Mouse (Mus musculus) hindbrain, embryonic 11.5 days (tissue): ENCODE results near the gene Mex3d. TPM values are rescaled to one million over a fixed set of nuclear protein-coding genes. Genes with fewer than 3 reads are reported as not detected.
A peak's percentile ranks its signal among the peaks of the same experiment; 100 is the strongest.

Source experiments
- ATAC-seq: fragments of 200-750 bp; cut with Nextera tagmentation; 2 replicates; pipeline ENCODE4 v1.8.0; 2017; ENCODE audit warnings: mild to moderate bottlenecking, moderate TSS enrichment, moderate library complexity; ENCODE audit not compliant: low FRiP score
- DNase-seq: peaks from one replicate; pipeline ENCODE4 v3.0.0-alpha.2; 2015; ENCODE audit warnings: low spot score
- H3K27ac ChIP-seq: fragments of 300-500 bp; sonication (generic); 2 replicates; pipeline ENCODE4 v1.5.1; 2014; ENCODE audit warnings: mild to moderate bottlenecking, low read depth, low read length
- H3K27me3 ChIP-seq: fragments of 300-500 bp; sonication (generic); 2 replicates; pipeline ENCODE4 v1.6.1; 2014; ENCODE audit warnings: mild to moderate bottlenecking, low read length, moderate library complexity, mixed read lengths; ENCODE audit not compliant: control insufficient read depth, insufficient read depth
- H3K36me3 ChIP-seq: fragments of 300-500 bp; sonication (generic); 2 replicates; pipeline ENCODE4 v1.6.1; 2014; ENCODE audit warnings: mild to moderate bottlenecking, low read length, moderate library complexity, mixed read lengths; ENCODE audit not compliant: control insufficient read depth, insufficient read depth
- H3K4me1 ChIP-seq: fragments of 300-500 bp; sonication (generic); replicated peaks from 2 replicates; pipeline ENCODE4 v1.6.1; 2014; ENCODE audit warnings: low read length, mixed read lengths; ENCODE audit not compliant: control insufficient read depth, insufficient read depth
- H3K4me2 ChIP-seq: fragments of 300-500 bp; sonication (generic); replicated peaks from 2 replicates; pipeline ENCODE4 v1.6.1; 2014; ENCODE audit warnings: mild to moderate bottlenecking, low read depth, low read length
- H3K4me3 ChIP-seq: fragments of 300-500 bp; sonication (generic); 2 replicates; pipeline ENCODE4 v1.5.1; 2014; ENCODE audit warnings: low read depth, low read length
- H3K9ac ChIP-seq: fragments of 300-500 bp; sonication (generic); 2 replicates; pipeline ENCODE4 v1.6.1; 2014; ENCODE audit warnings: low read depth, low read length
- H3K9me3 ChIP-seq: fragments of 300-500 bp; sonication (generic); 2 replicates; pipeline ENCODE4 v1.6.1; 2016; ENCODE audit warnings: low read length; ENCODE audit not compliant: control insufficient read depth
- WGBS: fragments of 180-500 bp; shearing (Covaris S2); extraction: QIAGEN DNeasy Blood & Tissue Kit; methylation state at CpG from one replicate; pipeline ENCODE4 v1.1.7; 2014; 5-methylcytosine and 5-hydroxymethylcytosine counted together
- polyA plus RNA-seq: library from polyadenylated mRNA; unstranded; fragments of >200 nt; fragmentation: Nextera tagmentation; extraction: Ambion mirVana; gene quantifications from 2 replicates; pipeline ENCODE4 v1.2.1, GENCODE M21; 2014

The Mex3d gene
- polyA plus RNA-seq, 1 experiment from 2014 or later: 14.7 TPM

GRCm38 (mm10) chr10:80405481-80406173 is 18.2 kb upstream of the Mex3d start:
- Histone ChIP-seq H3K4me2 (peak overlapping the region; percentile 95), H3K27ac (no peak overlapping the region), H3K9me3 (no peaks in the 10 kb centered on the region), H3K9ac (peak overlapping the region; percentile 92), H3K36me3 (peaks cover 14% of the 10 kb centered on the region), H3K27me3 (no peaks in the 10 kb centered on the region), H3K4me1 (peaks cover 6% of the 10 kb centered on the region), H3K4me3 (peak overlapping the region; percentile 85)
- WGBS: 64% methylated on average over 10 of the region's 10 CpGs
- ATAC-seq (no peak), DNase-seq (no peak)

- peak; percentile 48 for DNase-seq
- peaks cover 13% of the 10 kb centered on the region for H3K4me1 ChIP-seq
- 95% methylated on average over 4 of the region's 4 CpGs for WGBS
Observed at GRCm38 (mm10) chr10:80403044-80403692, 15.7 kb upstream of the Mex3d start.

GRCm38 (mm10) chr10:80400704-80401161 is 13.3 kb upstream of the Mex3d start:
- DNase-seq (no peak), ATAC-seq (no peak)
- WGBS: 82% methylated on average over 4 of the region's 4 CpGs
- Histone ChIP-seq H3K4me2 (peak overlapping the region; percentile 81; the same call in 1 of the 2 replicates), H3K9ac (peak overlapping the region; percentile 70; the same call in 1 of the 2 replicates), H3K9me3 (no peaks in the 10 kb centered on the region), H3K4me3 (no peak overlapping the region), H3K27me3 (no peaks in the 10 kb centered on the region), H3K4me1 (peaks cover 17% of the 10 kb centered on the region), H3K27ac (peak overlapping the region; percentile 88; the same call in 1 of the 2 replicates), H3K36me3 (peaks cover 9% of the 10 kb centered on the region)

More at GRCm38 (mm10) chr10:80403044-80403692, 15.7 kb upstream of the Mex3d start:
- H3K27ac ChIP-seq: no peak overlapping the region
- no peak overlapping the region for H3K4me3 ChIP-seq
- H3K4me2 ChIP-seq: no peak overlapping the region
- no peaks in the 10 kb centered on the region for H3K9me3 ChIP-seq
- H3K9ac ChIP-seq: no peak overlapping the region
- H3K36me3 ChIP-seq: peaks cover 9% of the 10 kb centered on the region
- ATAC-seq: no peak
- no peaks in the 10 kb centered on the region for H3K27me3 ChIP-seq

- peak overlapping the region; percentile 70 for H3K9ac ChIP-seq
- ATAC-seq: no peak
- no peak for DNase-seq
- peak overlapping the region; percentile 88 for H3K27ac ChIP-seq
- peak overlapping the region; percentile 81 for H3K4me2 ChIP-seq
- no peaks in the 10 kb centered on the region for H3K9me3 ChIP-seq
- 15% methylated on average over 17 of the region's 17 CpGs for WGBS
- H3K4me1 ChIP-seq: peaks cover 14% of the 10 kb centered on the region
- H3K36me3 ChIP-seq: peaks cover 12% of the 10 kb centered on the region
- no peaks in the 10 kb centered on the region for H3K27me3 ChIP-seq
- H3K4me3 ChIP-seq: peak overlapping the region; percentile 75
Observed at GRCm38 (mm10) chr10:80399973-80400703, 12.7 kb upstream of the Mex3d start.

- Histone ChIP-seq H3K27me3 (no peaks in the 10 kb centered on the region), H3K36me3 (peaks cover 14% of the 10 kb centered on the region), H3K4me3 (peak within 1 kb of the TSS; percentile 75), H3K27ac (peak within 1 kb of the TSS; percentile 99), H3K4me2 (peak within 1 kb of the TSS; percentile 85), H3K9me3 (no peaks in the 10 kb centered on the region), H3K9ac (peak within 1 kb of the TSS; percentile 96), H3K4me1 (peaks cover 14% of the 10 kb centered on the region)
- WGBS: under 1% methylated on average over 70 of the region's 82 CpGs
- ATAC-seq (peak; percentile 96), DNase-seq (peak; percentile 99)
Observed at GRCm38 (mm10) chr10:80399191-80399972, 11.9 kb upstream of the Mex3d start, which contains the start of gene Mbd3. Gene Mbd3, minus strand, starts transcription at chr10:80399550.

GRCm38 (mm10) chr10:80398719-80399190 is 11.3 kb upstream of the Mex3d start:
- Histone ChIP-seq H3K9ac (peak overlapping the region; percentile 96), H3K4me1 (peaks cover 14% of the 10 kb centered on the region), H3K4me3 (peak overlapping the region; percentile 75), H3K36me3 (peaks cover 15% of the 10 kb centered on the region), H3K27ac (peak overlapping the region; percentile 99), H3K9me3 (no peaks in the 10 kb centered on the region), H3K27me3 (no peaks in the 10 kb centered on the region), H3K4me2 (peak overlapping the region; percentile 85)
- ATAC-seq (peak; percentile 87), DNase-seq (peak; percentile 100)
- WGBS: 0% methylated on average over 57 of the region's 59 CpGs

GRCm38 (mm10) chr10:80398174-80398535 is 10.7 kb upstream of the Mex3d start:
- H3K9ac ChIP-seq: peak overlapping the region; percentile 96
- ATAC-seq (no peak), DNase-seq (no peak)
- peak overlapping the region; percentile 75 for H3K4me3 ChIP-seq
- H3K27ac ChIP-seq: peak overlapping the region; percentile 99
- peak overlapping the region; percentile 85 for H3K4me2 ChIP-seq
- WGBS: 0% methylated on average over 1 of the region's 1 CpGs
- no peaks in the 10 kb centered on the region for H3K9me3 ChIP-seq
- peaks cover 14% of the 10 kb centered on the region for H3K4me1 ChIP-seq
- peaks cover 14% of the 10 kb centered on the region for H3K36me3 ChIP-seq
- H3K27me3 ChIP-seq: no peaks in the 10 kb centered on the region
